Mouse (Mus musculus) CD8-positive naive resting alpha-beta T cell, adult 2 months (primary cell): ENCODE measurements around the gene Epsti1.
"Not testable (repeated sequence)": the region's sequence is repeated elsewhere in the genome, so short reads cannot be mapped to it uniquely, and the experiment has no call there.

Experiments used
- DNase-seq, 2 experiments: peaks; one replicate each; pipeline ENCODE4 v3.0.0; 2022; ENCODE audit warnings: low read depth in 2 of 2, low spot score in 2 of 2

The Epsti1 gene

GRCm38 (mm10) chr14:77904171-77904762 lies at the start of gene Epsti1:
Gene Epsti1, plus strand, starts transcription at chr14:77904239.
- peak; percentile 18 to 29 for DNase-seq

- DNase-seq = no peak
Measured at GRCm38 (mm10) chr14:77859894-77860293, 44.1 kb upstream of the Epsti1 start.

GRCm38 (mm10) chr14:77860841-77861560 lies 43.0 kb upstream of the Epsti1 start:
- peak in 1 of 2 experiments; percentile 28 for DNase-seq

- no peak for DNase-seq
Measured at GRCm38 (mm10) chr14:77864051-77864450, 40.0 kb upstream of the Epsti1 start.

GRCm38 (mm10) chr14:77864510-77864909 lies 39.5 kb upstream of the Epsti1 start:
- DNase-seq = no peak

- peak in 1 of 2 experiments; percentile 12 for DNase-seq
Measured at GRCm38 (mm10) chr14:77867601-77868000, 36.4 kb upstream of the Epsti1 start.

GRCm38 (mm10) chr14:77870926-77871325 lies 33.1 kb upstream of the Epsti1 start:
- peak; percentile 15 to 30 for DNase-seq

GRCm38 (mm10) chr14:77871380-77871975 lies 32.6 kb upstream of the Epsti1 start:
- DNase-seq = peak in 1 of 2 experiments; percentile 29

- DNase-seq = peak; percentile 68 to 81
Measured at GRCm38 (mm10) chr14:77874304-77875241, 29.5 kb upstream of the Epsti1 start, which contains the start of gene Dnajc15. Gene Dnajc15, minus strand, starts transcription at chr14:77875125.

- DNase-seq = no peak
Measured at GRCm38 (mm10) chr14:77876199-77876598, 27.8 kb upstream of the Epsti1 start.

GRCm38 (mm10) chr14:77877876-77878275 lies 26.2 kb upstream of the Epsti1 start:
- not testable (repeated sequence) for DNase-seq

- no peak for DNase-seq
Measured at GRCm38 (mm10) chr14:77881998-77882397, 22.0 kb upstream of the Epsti1 start.

- DNase-seq = no peak
Measured at GRCm38 (mm10) chr14:77882669-77883068, 21.4 kb upstream of the Epsti1 start.

- DNase-seq = no peak
Measured at GRCm38 (mm10) chr14:77886376-77886775, 17.7 kb upstream of the Epsti1 start.

GRCm38 (mm10) chr14:77886941-77887340 lies 17.1 kb upstream of the Epsti1 start:
- DNase-seq = no peak

GRCm38 (mm10) chr14:77889911-77890310 lies 14.1 kb upstream of the Epsti1 start:
- DNase-seq = no peak

GRCm38 (mm10) chr14:77895951-77896350 lies 8.1 kb upstream of the Epsti1 start:
- DNase-seq = no peak

GRCm38 (mm10) chr14:77902541-77902940 lies 1.5 kb upstream of the Epsti1 start:
- no peak for DNase-seq

GRCm38 (mm10) chr14:77905466-77905865 lies 1.4 kb downstream of the Epsti1 start:
- DNase-seq = no peak

GRCm38 (mm10) chr14:77906586-77906985 lies 2.5 kb downstream of the Epsti1 start:
- no peak for DNase-seq

- no peak for DNase-seq
Measured at GRCm38 (mm10) chr14:77915776-77916175, 11.7 kb downstream of the Epsti1 start.
